Mouse (Mus musculus) cortical plate, adult 2 months (tissue): ENCODE results near the gene Gypa.

Source experiments
- CTCF ChIP-seq: fragments of 200-500 bp; IDR thresholded peaks from 2 replicates; pipeline ENCODE4 v1.5.1; 2011; ENCODE audit warnings: mild to moderate bottlenecking, control low read depth, low read length; ENCODE audit not compliant: insufficient read depth; ENCODE audit errors: extremely low read depth
- POLR2A ChIP-seq: fragments of 200-500 bp; IDR thresholded peaks from 2 replicates; pipeline ENCODE4 v1.6.1; 2011; ENCODE audit warnings: mild to moderate bottlenecking, low read length, control low read depth; ENCODE audit not compliant: insufficient read depth; ENCODE audit errors: extremely low read depth

DNA sequence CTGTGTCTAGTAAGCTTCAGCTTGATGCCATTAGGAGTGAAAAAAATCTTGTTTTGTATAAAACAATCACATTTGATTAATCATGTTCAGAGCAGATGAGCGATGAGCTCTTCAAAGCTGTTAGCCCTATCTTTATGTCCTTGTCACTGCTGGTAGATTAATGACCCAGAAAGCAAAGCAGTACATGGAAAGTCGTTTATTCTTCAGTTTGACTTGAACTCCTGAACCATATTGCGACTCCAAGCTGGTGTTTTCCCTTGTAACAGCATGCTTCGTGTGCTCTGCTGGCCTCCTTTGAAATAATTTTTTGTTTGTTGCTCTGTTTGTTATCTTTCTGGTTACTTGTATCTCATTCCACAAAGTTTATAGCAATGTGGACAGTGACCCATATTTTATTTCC is 46.4 kb upstream of the Gypa start:
- TF ChIP-seq CTCF, result no peak
- TF ChIP-seq POLR2A, result no peak
